Mouse (Mus musculus) liver, embryonic 14.5 days (tissue): ENCODE results near the gene Rabep1. TPM values are rescaled to one million over a fixed set of nuclear protein-coding genes. Genes with fewer than 3 reads are reported as not detected.

Source experiments
- ATAC-seq: fragments of 200-750 bp; cut with Nextera tagmentation; 2 replicates; pipeline ENCODE4 v1.8.0; 2017; ENCODE audit warnings: moderate number of reproducible peaks, mild to moderate bottlenecking, moderate library complexity; ENCODE audit not compliant: insufficient read depth
- DNase-seq, 3 experiments: peaks; one replicate each; pipeline ENCODE4 v3.0.0-alpha.2; 2012 to 2013; ENCODE audit warnings: low read depth in 3 of 3, low spot score in 3 of 3
- H3K27ac ChIP-seq: fragments of 300-500 bp; sonication (generic); 2 replicates; pipeline ENCODE4 v1.5.1; 2014; ENCODE audit warnings: moderate library complexity, mild to moderate bottlenecking, control low read depth, inconsistent platforms
- H3K27me3 ChIP-seq: fragments of 300-500 bp; sonication (generic); 2 replicates; pipeline ENCODE4 v1.6.1; 2014; ENCODE audit warnings: mild to moderate bottlenecking, low read length, moderate library complexity; ENCODE audit not compliant: control insufficient read depth, insufficient read depth
- H3K36me3 ChIP-seq: fragments of 300-500 bp; sonication (generic); replicated peaks from 2 replicates; pipeline ENCODE4 v1.6.1; 2014; ENCODE audit warnings: low read depth; ENCODE audit not compliant: control insufficient read depth, insufficient read depth
- H3K4me1 ChIP-seq, 2 experiments: fragments of 200-500 bp in 1 of 2; fragments of 300-500 bp in 1 of 2; sonication (generic) in 1 of 2; replicated peaks; 2 replicates each; pipeline ENCODE4 v1.6.1; 2012 to 2014; ENCODE audit warnings: antibody characterized with exemption in 1 of 2, inconsistent platforms in 1 of 2, low read length in 1 of 2; ENCODE audit not compliant: control insufficient read depth in 2 of 2, insufficient read depth in 2 of 2
- H3K4me2 ChIP-seq: fragments of 300-500 bp; sonication (generic); 2 replicates; pipeline ENCODE4 v1.6.1; 2014; ENCODE audit warnings: low read depth, mild to moderate bottlenecking, control low read depth, moderate library complexity
- H3K4me3 ChIP-seq, 2 experiments: fragments of 200-500 bp in 1 of 2; fragments of 300-500 bp in 1 of 2; sonication (generic) in 1 of 2; 2 replicates each; pipeline ENCODE4 v1.5.1; 2012 to 2014; ENCODE audit warnings: low read depth in 2 of 2, low read length in 2 of 2, mild to moderate bottlenecking in 2 of 2, control low read depth in 1 of 2, inconsistent platforms in 1 of 2, moderate library complexity in 1 of 2; ENCODE audit not compliant: insufficient read depth in 1 of 2
- H3K9ac ChIP-seq: fragments of 300-500 bp; sonication (generic); replicated peaks from 2 replicates; pipeline ENCODE4 v1.6.1; 2014; ENCODE audit warnings: mild to moderate bottlenecking, control low read depth, moderate library complexity
- H3K9me3 ChIP-seq: fragments of 300-500 bp; sonication (generic); 2 replicates; pipeline ENCODE4 v1.6.1; 2016; ENCODE audit warnings: low read length, mixed read lengths; ENCODE audit not compliant: control insufficient read depth
- CTCF ChIP-seq: IDR thresholded peaks from 2 replicates; pipeline ENCODE4 v1.5.1; 2016; ENCODE audit warnings: antibody characterized with exemption, low read depth, control low read depth
- EP300 ChIP-seq: IDR thresholded peaks from 2 replicates; pipeline ENCODE4 v1.6.1; 2016; ENCODE audit warnings: antibody characterized with exemption, low read depth
- WGBS: fragments of 180-500 bp; shearing (Covaris S2); extraction: QIAGEN DNeasy Blood & Tissue Kit; methylation state at CpG from one replicate; pipeline ENCODE4 v1.1.7; 2014; ENCODE audit not compliant: insufficient replicate concordance; 5-methylcytosine and 5-hydroxymethylcytosine counted together
- polyA plus RNA-seq, 2 experiments: library from polyadenylated mRNA; depleted of rRNA in 1 of 2; stranded (reverse) in 1 of 2; unstranded in 1 of 2; fragments of >200 nt; fragmentation: Nextera tagmentation in 1 of 2; extraction: Ambion mirVana in 1 of 2; gene quantifications; 2 replicates each; pipeline versions ENCODE4 v1.2.1 to v1.2.3; 2012 to 2014

Rabep1 gene
- polyA plus RNA-seq, 2 experiments, result 3.7 to 9.1 TPM

DNA sequence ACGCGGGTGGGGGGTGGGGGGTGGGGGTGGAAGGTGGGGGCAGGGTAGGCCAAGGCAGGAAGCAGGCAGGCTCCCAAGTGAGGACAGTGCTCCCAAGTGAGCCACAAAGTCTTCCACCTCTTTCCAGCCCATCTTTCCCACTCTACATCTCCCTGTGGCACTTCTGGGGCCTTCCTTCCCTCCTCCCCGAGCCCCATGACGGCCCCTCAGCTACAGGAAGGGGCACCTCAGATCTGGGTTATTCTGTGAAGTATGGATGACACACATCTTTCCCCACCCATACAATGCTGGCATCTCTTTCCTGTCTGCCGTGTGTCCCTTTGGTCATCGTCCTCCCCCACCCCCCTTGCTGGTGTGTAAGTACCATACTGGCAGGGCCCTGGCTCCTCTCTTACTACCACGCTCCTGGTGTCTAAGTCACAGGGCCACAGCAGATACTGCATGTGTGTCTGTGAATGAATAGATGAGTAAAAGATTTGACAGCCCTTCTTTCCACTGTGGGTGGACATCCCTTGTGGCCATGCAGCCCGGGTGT lies 38.9 kb upstream of the Rabep1 start:
- 30% methylated on average over 8 of the region's 8 CpGs for WGBS
- H3K27ac ChIP-seq, result no peak overlapping the region
- H3K4me2 ChIP-seq, result no peak overlapping the region

GRCm38 (mm10) chr11:70806697-70807096 lies 37.9 kb upstream of the Rabep1 start:
- Histone ChIP-seq H3K9me3 (no peaks in the 10 kb centered on the region), H3K27ac (no peak overlapping the region), H3K27me3 (no peaks in the 10 kb centered on the region), H3K4me2 (no peak overlapping the region), H3K9ac (no peak overlapping the region), H3K4me3 (no peak overlapping the region), H3K4me1 (peaks cover 0 to 12% of the 10 kb centered on the region in 2 experiments; a peak in 2 of 4 replicates), H3K36me3 (no peaks in the 10 kb centered on the region)
- DNase-seq (no peak), ATAC-seq (no peak)
- 8% methylated on average over 4 of the region's 4 CpGs for WGBS
- TF ChIP-seq EP300, result no peak
- TF ChIP-seq CTCF, result no peak

More for the DNA sequence above, 38.9 kb upstream of the Rabep1 start:
- no peak for DNase-seq
- H3K4me1 ChIP-seq, result peaks cover 0 to 12% of the 10 kb centered on the region in 2 experiments; a peak in 2 of 4 replicates
- H3K9me3 ChIP-seq, result no peaks in the 10 kb centered on the region
- TF ChIP-seq CTCF (no peak), EP300 (no peak)
- H3K4me3 ChIP-seq, result no peak overlapping the region
- H3K9ac ChIP-seq, result no peak overlapping the region
- H3K27me3 ChIP-seq, result no peaks in the 10 kb centered on the region
- H3K36me3 ChIP-seq, result no peaks in the 10 kb centered on the region
- ATAC-seq, result no peak

DNA sequence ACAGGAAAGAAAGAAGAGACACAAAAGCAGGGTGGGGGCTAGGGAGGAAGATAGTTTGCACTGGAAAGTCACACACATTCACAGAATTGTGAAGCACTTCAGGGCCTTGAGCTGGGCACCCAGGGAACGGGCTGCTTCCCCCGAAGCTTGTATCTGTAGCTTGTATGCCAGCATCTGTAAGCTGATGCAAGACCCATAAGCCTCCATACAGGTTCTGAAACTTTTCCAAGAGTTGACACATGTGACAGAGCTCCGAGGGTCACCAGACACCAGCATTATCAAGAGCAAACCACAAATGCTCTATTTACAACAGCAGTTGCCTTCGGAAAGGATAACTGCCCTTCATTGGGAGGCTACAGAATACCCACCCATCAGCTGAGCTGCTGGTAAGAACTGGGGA lies 36.9 kb upstream of the Rabep1 start:
- H3K9me3 ChIP-seq, result no peaks in the 10 kb centered on the region
- 51% methylated on average over 4 of the region's 4 CpGs for WGBS
- TF ChIP-seq CTCF (no peak), EP300 (no peak)
- no peaks in the 10 kb centered on the region for H3K36me3 ChIP-seq
- ATAC-seq (no peak), DNase-seq (no peak)
- H3K27me3 ChIP-seq, result no peaks in the 10 kb centered on the region
- H3K4me3 ChIP-seq, result no peak overlapping the region
- H3K4me2 ChIP-seq, result no peak overlapping the region
- H3K27ac ChIP-seq, result no peak overlapping the region
- peaks cover 0 to 12% of the 10 kb centered on the region in 2 experiments; a peak in 2 of 4 replicates for H3K4me1 ChIP-seq
- no peak overlapping the region for H3K9ac ChIP-seq

DNA sequence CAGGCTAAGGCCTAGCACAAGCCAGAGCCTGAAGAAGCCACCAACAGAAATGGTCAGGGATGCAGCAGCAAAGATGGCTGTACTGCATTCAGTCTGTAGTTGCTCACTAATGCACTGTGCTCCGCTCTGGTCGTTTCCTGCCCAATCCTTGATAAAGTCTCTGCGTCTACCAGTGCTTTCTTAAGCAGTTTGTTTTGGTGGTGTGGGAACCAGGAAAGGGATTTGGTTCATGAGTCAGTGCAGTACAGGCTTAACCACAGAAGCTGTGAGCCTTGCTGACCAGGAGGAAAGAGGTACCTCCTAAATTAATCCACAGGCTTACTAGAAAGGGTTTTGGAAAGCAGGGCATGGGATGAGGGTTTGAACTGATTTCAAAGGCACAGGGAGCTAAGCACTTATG lies 36.5 kb upstream of the Rabep1 start:
- Histone ChIP-seq H3K9me3 (no peaks in the 10 kb centered on the region), H3K4me2 (no peak overlapping the region), H3K9ac (no peak overlapping the region), H3K4me1 (peaks cover 0 to 12% of the 10 kb centered on the region in 2 experiments; a peak in 2 of 4 replicates), H3K27ac (no peak overlapping the region), H3K27me3 (no peaks in the 10 kb centered on the region), H3K36me3 (no peaks in the 10 kb centered on the region), H3K4me3 (no peak overlapping the region)
- WGBS, result 30% methylated on average over 3 of the region's 3 CpGs
- ATAC-seq (no peak), DNase-seq (no peak)
- TF ChIP-seq CTCF, result no peak
- no peak for TF ChIP-seq EP300

GRCm38 (mm10) chr11:70809011-70809410 lies 35.6 kb upstream of the Rabep1 start:
- Histone ChIP-seq H3K9me3 (no peaks in the 10 kb centered on the region), H3K4me2 (no peak overlapping the region), H3K4me1 (peaks cover 0 to 9% of the 10 kb centered on the region in 2 experiments; a peak in 2 of 4 replicates), H3K4me3 (no peak overlapping the region), H3K36me3 (no peaks in the 10 kb centered on the region), H3K27me3 (no peaks in the 10 kb centered on the region), H3K27ac (no peak overlapping the region), H3K9ac (no peak overlapping the region)
- DNase-seq, result no peak
- WGBS, result 47% methylated on average over 1 of the region's 1 CpGs
- no peak for TF ChIP-seq CTCF
- no peak for ATAC-seq
